8 mouse cellular contexts compared by ENCODE assay signal in the genomic region with DNA sequence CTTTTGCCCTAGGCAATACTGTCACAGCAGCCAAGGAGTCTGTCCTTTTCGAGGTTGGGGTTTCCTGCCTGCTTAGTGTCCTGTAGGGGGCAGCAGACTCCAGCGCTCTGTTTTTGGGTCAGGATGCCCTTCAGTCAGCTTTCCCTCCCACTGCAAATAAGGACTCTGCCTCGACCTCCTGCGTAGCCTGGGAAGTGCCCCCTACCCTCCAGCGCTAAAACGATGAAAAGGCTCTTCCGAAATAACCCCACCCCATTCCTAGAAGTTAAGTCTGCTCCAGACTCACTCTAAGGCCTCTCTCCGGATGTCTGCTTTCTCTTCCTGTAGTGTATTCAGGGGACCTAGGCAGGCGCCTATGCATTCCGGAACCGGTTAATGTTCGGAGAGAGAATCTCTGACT. TPM values are rescaled to one million over a fixed set of nuclear protein-coding genes. Genes with fewer than 3 reads are reported as not detected.
A peak's percentile ranks its signal among the peaks of the same experiment; 100 is the strongest.
DNase-seq lines count a peak whose midpoint lies in the region; ATAC-seq lines count a peak whose summit lies in the region.

No protein-coding gene starts in this region.

- H3K4me2 ChIP-seq in embryonic facial prominence, embryonic 13.5 days: peak overlapping the region; percentile 78
- H3K4me2 ChIP-seq in liver, embryonic 11.5 days: peak overlapping the region; percentile 95

- H3K27me3 ChIP-seq in embryonic facial prominence, embryonic 13.5 days: no peaks in the 10 kb centered on the region; the same call in 1 of the 2 replicates
- H3K27me3 ChIP-seq in heart, embryonic 10.5 days (ENCODE audit: insufficient read depth, poor library complexity, severe bottlenecking): peaks cover 8% of the 10 kb centered on the region; the same call in 1 of the 2 replicates
- peaks cover 25% of the 10 kb centered on the region for H3K27me3 ChIP-seq in liver, embryonic 11.5 days (replicated peaks; ENCODE audit: control insufficient read depth, insufficient read depth, low read length)
- no peaks in the 10 kb centered on the region for H3K27me3 ChIP-seq in splenic B cell, adult 2 months (ENCODE audit: control insufficient read depth, insufficient read depth, low read length, poor library complexity, severe bottlenecking)

- H3K4me1 ChIP-seq in embryonic facial prominence, embryonic 13.5 days: peaks cover 43% of the 10 kb centered on the region
- H3K4me1 ChIP-seq in heart, embryonic 10.5 days: peaks cover 37% of the 10 kb centered on the region
- peaks cover 11% of the 10 kb centered on the region for H3K4me1 ChIP-seq in liver, embryonic 11.5 days (replicated peaks; ENCODE audit: control insufficient read depth, insufficient read depth, low read length)

- H3K27ac ChIP-seq in embryonic facial prominence, embryonic 13.5 days: peak overlapping the region; percentile 66
- H3K27ac ChIP-seq in heart, embryonic 10.5 days: peak overlapping the region; percentile 81
- peak overlapping the region; percentile 32; the same call in 1 of the 2 replicates for H3K27ac ChIP-seq in liver, embryonic 11.5 days (ENCODE audit: low read depth, low read length)

- no peak for ATAC-seq in embryonic facial prominence, embryonic 13.5 days (ENCODE audit: insufficient number of reproducible peaks, insufficient read depth, low FRiP score, low TSS enrichment, low read depth)
- peak; percentile 32 for ATAC-seq in liver, embryonic 11.5 days (replicated peaks; ENCODE audit: low FRiP score)
- ATAC-seq in monocyte, adult 5-6 weeks (replicated peaks; ENCODE audit: insufficient number of reproducible peaks, low FRiP score, low TSS enrichment, poor library complexity, severe bottlenecking): peak; percentile 75

- under 1% methylated on average over 12 of the region's 12 CpGs for WGBS in embryonic facial prominence, embryonic 13.5 days
- 1% methylated on average over 12 of the region's 12 CpGs for WGBS in heart, embryonic 10.5 days
- WGBS in liver, embryonic 11.5 days: under 1% methylated on average over 12 of the region's 12 CpGs

- peak overlapping the region; percentile 63 for H3K9ac ChIP-seq in embryonic facial prominence, embryonic 13.5 days
- H3K9ac ChIP-seq in liver, embryonic 11.5 days (ENCODE audit: low read depth, low read length): peak overlapping the region; percentile 60

- H3K9me3 ChIP-seq in embryonic facial prominence, embryonic 13.5 days: no peaks in the 10 kb centered on the region
- H3K9me3 ChIP-seq in heart, embryonic 10.5 days: no peaks in the 10 kb centered on the region
- no peaks in the 10 kb centered on the region for H3K9me3 ChIP-seq in liver, embryonic 11.5 days (ENCODE audit: control insufficient read depth, low read length)

- peak overlapping the region; percentile 38 for H3K4me3 ChIP-seq in embryonic facial prominence, embryonic 13.5 days
- peak overlapping the region; percentile 60 for H3K4me3 ChIP-seq in heart, embryonic 10.5 days
- H3K4me3 ChIP-seq in liver, embryonic 11.5 days (ENCODE audit: low read depth, low read length): peak overlapping the region; percentile 53

- no peaks in the 10 kb centered on the region for H3K36me3 ChIP-seq in embryonic facial prominence, embryonic 13.5 days
- no peaks in the 10 kb centered on the region for H3K36me3 ChIP-seq in heart, embryonic 10.5 days
- H3K36me3 ChIP-seq in liver, embryonic 11.5 days (ENCODE audit: control insufficient read depth, insufficient read depth, low read length): no peaks in the 10 kb centered on the region
- H3K36me3 ChIP-seq in splenic B cell, adult 2 months (ENCODE audit: control insufficient read depth, insufficient read depth, low read length, poor library complexity, severe bottlenecking): no peaks in the 10 kb centered on the region

- peak; percentile 84 to 86 for DNase-seq in B cell, adult 2 months
- DNase-seq in adrenal gland, postnatal 10 days: peak; percentile 82
- peak; percentile 92 for DNase-seq in heart, embryonic 10.5 days (ENCODE audit: low spot score)
- peak; percentile 84 for DNase-seq in kidney, adult 9 months
- DNase-seq in liver, embryonic 11.5 days (ENCODE audit: low spot score): peak; percentile 77
- DNase-seq in splenic B cell, adult 2 months (ENCODE audit: low read depth, low spot score): peak; percentile 90

RNA-seq across cellular contexts. Expression of gene Nanos3, which starts 1.5 kb away (rescaled TPM):
- 1 to 10 TPM in 1 of 2 experiments, under 1 TPM in 1; 0.96 to 2.3 TPM for total RNA-seq in adrenal gland, postnatal 10 days (2021)
- 2.9 and 5.2 TPM in 2 replicates for polyA plus RNA-seq in embryonic facial prominence, embryonic 13.5 days (2015; fragmentation: Nextera tagmentation; extraction: Ambion mirVana)
- polyA plus RNA-seq in heart, embryonic 10.5 days (2016; fragmentation: Nextera tagmentation; extraction: Ambion mirVana): 1.2 and 2.3 TPM in 2 replicates
- polyA plus RNA-seq in liver, embryonic 11.5 days (2014; fragmentation: Nextera tagmentation; extraction: Ambion mirVana): 1.2 and 1.8 TPM in 2 replicates
- total RNA-seq in monocyte, adult 5-6 weeks (2017): not detected in 3 replicates

RNA-seq across cellular contexts. Expression of gene 4930432K21Rik, which starts 38.7 kb away (rescaled TPM):
- total RNA-seq in adrenal gland, postnatal 10 days (2021): under 1 TPM; 0.36 to 0.79 TPM
- 1.4 and 1.8 TPM in 2 replicates for polyA plus RNA-seq in embryonic facial prominence, embryonic 13.5 days (2015; fragmentation: Nextera tagmentation; extraction: Ambion mirVana)
- 0.79 and 1.5 TPM in 2 replicates for polyA plus RNA-seq in heart, embryonic 10.5 days (2016; fragmentation: Nextera tagmentation; extraction: Ambion mirVana)
- polyA plus RNA-seq in liver, embryonic 11.5 days (2014; fragmentation: Nextera tagmentation; extraction: Ambion mirVana): 0.36 and 0.47 TPM in 2 replicates
- 1.8 to 2.1 TPM in 2 of 3 replicates, not detected in the other for total RNA-seq in monocyte, adult 5-6 weeks (2017)

RNA-seq across cellular contexts. Expression of gene Cc2d1a, which starts 38.8 kb away (rescaled TPM):
- total RNA-seq in adrenal gland, postnatal 10 days (2021): 10 to 100 TPM; 18.6 to 27.0 TPM
- polyA plus RNA-seq in embryonic facial prominence, embryonic 13.5 days (2015; fragmentation: Nextera tagmentation; extraction: Ambion mirVana): 28.2 and 30.7 TPM in 2 replicates
- polyA plus RNA-seq in heart, embryonic 10.5 days (2016; fragmentation: Nextera tagmentation; extraction: Ambion mirVana): 19.5 and 19.7 TPM in 2 replicates
- polyA plus RNA-seq in liver, embryonic 11.5 days (2014; fragmentation: Nextera tagmentation; extraction: Ambion mirVana): 13.7 and 14.1 TPM in 2 replicates
- total RNA-seq in monocyte, adult 5-6 weeks (2017): 8.7 to 18.5 TPM (median 16.1 TPM) in 3 replicates

RNA-seq across cellular contexts. Expression of gene Zswim4, which starts 50.3 kb away (rescaled TPM):
- 10 to 100 TPM; 22.7 to 26.3 TPM for total RNA-seq in adrenal gland, postnatal 10 days (2021)
- polyA plus RNA-seq in embryonic facial prominence, embryonic 13.5 days (2015; fragmentation: Nextera tagmentation; extraction: Ambion mirVana): 19.6 and 22.6 TPM in 2 replicates
- polyA plus RNA-seq in heart, embryonic 10.5 days (2016; fragmentation: Nextera tagmentation; extraction: Ambion mirVana): 14.4 and 17.5 TPM in 2 replicates
- 7.9 and 9.1 TPM in 2 replicates for polyA plus RNA-seq in liver, embryonic 11.5 days (2014; fragmentation: Nextera tagmentation; extraction: Ambion mirVana)
- total RNA-seq in monocyte, adult 5-6 weeks (2017): 11.8 to 12.1 TPM (median 11.9 TPM) in 3 replicates
